Mouse (Mus musculus) intestine, postnatal 0 days (tissue): ENCODE data around the gene Frmpd4. TPM values are rescaled to one million over a fixed set of nuclear protein-coding genes. Genes with fewer than 3 reads are reported as not detected.
A peak's percentile ranks its signal among the peaks of the same experiment; 100 is the strongest.

Experiments
- ATAC-seq: fragments of 200-750 bp; cut with Nextera tagmentation; 2 replicates; pipeline ENCODE4 v1.8.0; 2017; ENCODE audit warnings: mild to moderate bottlenecking, moderate TSS enrichment, moderate library complexity
- H3K27ac ChIP-seq: fragments of 300-500 bp; sonication (generic); 2 replicates; pipeline ENCODE4 v1.5.1; 2014; ENCODE audit warnings: mild to moderate bottlenecking, low read depth, low read length, moderate library complexity
- H3K27me3 ChIP-seq: fragments of 300-500 bp; sonication (generic); replicated peaks from 2 replicates; pipeline ENCODE4 v1.6.1; 2014; ENCODE audit warnings: low read length, mixed read lengths; ENCODE audit not compliant: control insufficient read depth, insufficient read depth
- H3K36me3 ChIP-seq: fragments of 300-500 bp; sonication (generic); 2 replicates; pipeline ENCODE4 v1.6.1; 2014; ENCODE audit warnings: mild to moderate bottlenecking, moderate library complexity; ENCODE audit not compliant: control insufficient read depth, insufficient read depth
- H3K4me1 ChIP-seq: fragments of 300-500 bp; sonication (generic); replicated peaks from 2 replicates; pipeline ENCODE4 v1.6.1; 2014; ENCODE audit warnings: antibody characterized with exemption, low read length, mixed read lengths; ENCODE audit not compliant: control insufficient read depth, insufficient read depth
- H3K4me2 ChIP-seq: fragments of 300-500 bp; sonication (generic); replicated peaks from 2 replicates; pipeline ENCODE4 v1.6.1; 2014; ENCODE audit warnings: low read depth, mild to moderate bottlenecking, moderate library complexity
- H3K4me3 ChIP-seq: fragments of 300-500 bp; sonication (generic); 2 replicates; pipeline ENCODE4 v1.5.1; 2014; ENCODE audit warnings: low read depth, low read length
- H3K9ac ChIP-seq: fragments of 300-500 bp; sonication (generic); 2 replicates; pipeline ENCODE4 v1.6.1; 2014; ENCODE audit warnings: mild to moderate bottlenecking, low read depth, low read length
- H3K9me3 ChIP-seq: fragments of 300-500 bp; sonication (generic); 2 replicates; pipeline ENCODE4 v1.6.1; 2016; ENCODE audit warnings: mixed run types; ENCODE audit not compliant: control insufficient read depth
- CTCF ChIP-seq: sonication (generic); IDR thresholded peaks from 2 replicates; pipeline ENCODE4 v1.5.1; 2016; ENCODE audit warnings: low read depth, mild to moderate bottlenecking, control low read depth, antibody characterized with exemption, moderate library complexity
- WGBS: fragments of 180-500 bp; shearing (Covaris S2); extraction: QIAGEN DNeasy Blood & Tissue Kit; methylation state at CpG from one replicate; pipeline ENCODE4 v1.1.7; 2014; 5-methylcytosine and 5-hydroxymethylcytosine counted together
- polyA plus RNA-seq: library from polyadenylated mRNA; unstranded; fragments of >200 nt; fragmentation: Nextera tagmentation; extraction: Ambion mirVana; gene quantifications from 2 replicates; pipeline ENCODE4 v1.2.1, GENCODE M21; 2015

Frmpd4 gene
- polyA plus RNA-seq, 1 experiment from 2014 or later, result 0.09 TPM

DNA sequence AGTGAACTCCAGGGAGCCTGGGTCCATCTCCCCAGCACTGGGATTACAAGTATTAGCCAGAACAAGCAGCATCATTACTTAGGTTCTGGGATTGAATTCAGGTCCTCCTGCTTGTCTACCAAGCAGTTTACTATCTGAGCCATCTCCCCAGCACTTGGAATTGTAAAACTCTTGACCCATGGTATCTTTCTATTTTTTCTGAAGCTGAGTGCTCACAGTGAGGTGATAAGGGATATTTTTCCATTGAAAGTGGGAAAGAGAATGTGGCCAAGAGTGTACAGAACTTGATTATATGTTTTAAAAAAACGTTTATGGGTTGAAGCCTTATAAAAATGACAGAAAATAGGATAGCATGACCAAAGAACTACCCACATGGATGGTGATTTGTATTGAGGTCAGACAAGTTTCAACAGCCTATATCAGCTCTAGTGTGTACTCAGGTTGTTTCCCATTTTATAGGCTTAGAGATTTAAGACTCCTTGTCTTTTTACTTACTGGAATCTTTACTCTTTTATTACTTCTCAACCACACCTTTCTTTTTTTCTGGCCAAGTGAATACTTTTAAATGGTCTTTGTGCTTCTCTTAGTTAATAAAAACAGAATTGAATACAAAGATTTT, 1085.3 kb downstream of the Frmpd4 start:
- H3K4me2 ChIP-seq, result no peak overlapping the region
- no peaks in the 10 kb centered on the region for H3K27me3 ChIP-seq
- no peak overlapping the region for H3K9ac ChIP-seq
- H3K4me3 ChIP-seq, result no peak overlapping the region
- no peaks in the 10 kb centered on the region for H3K36me3 ChIP-seq
- H3K4me1 ChIP-seq, result no peaks in the 10 kb centered on the region
- WGBS, result 9% methylated on average over 1 of the region's 1 CpGs
- ATAC-seq, result 0 out of 2 replicates have a peak, but pooled peaks have one; percentile 47
- no peaks in the 10 kb centered on the region for H3K9me3 ChIP-seq
- no peak for TF ChIP-seq CTCF
- H3K27ac ChIP-seq, result no peak overlapping the region

- WGBS, result 45% methylated on average over 4 of the region's 4 CpGs
- peak overlapping the region; percentile 23; the same call in 1 of the 2 replicates for H3K27ac ChIP-seq
- H3K4me2 ChIP-seq, result no peak overlapping the region
- H3K27me3 ChIP-seq, result no peaks in the 10 kb centered on the region
- H3K9ac ChIP-seq, result no peak overlapping the region
- no peak for TF ChIP-seq CTCF
- peak; percentile 93 for ATAC-seq
- H3K36me3 ChIP-seq, result no peaks in the 10 kb centered on the region
- H3K4me3 ChIP-seq, result no peak overlapping the region
- no peaks in the 10 kb centered on the region for H3K4me1 ChIP-seq
- no peaks in the 10 kb centered on the region for H3K9me3 ChIP-seq
These were observed 1093.4 kb downstream of the Frmpd4 start for GRCm38 (mm10) chrX:167483409-167484177.

GRCm38 (mm10) chrX:167477636-167478035, 1099.4 kb downstream of the Frmpd4 start:
- ATAC-seq, result no peak
- H3K9ac ChIP-seq, result no peak overlapping the region
- no peak overlapping the region for H3K4me3 ChIP-seq
- H3K9me3 ChIP-seq, result no peaks in the 10 kb centered on the region
- no peaks in the 10 kb centered on the region for H3K4me1 ChIP-seq
- no peaks in the 10 kb centered on the region for H3K27me3 ChIP-seq
- 83% methylated on average over 6 of the region's 6 CpGs for WGBS
- no peaks in the 10 kb centered on the region for H3K36me3 ChIP-seq
- TF ChIP-seq CTCF, result no peak
- no peak overlapping the region for H3K4me2 ChIP-seq
- no peak overlapping the region for H3K27ac ChIP-seq

DNA sequence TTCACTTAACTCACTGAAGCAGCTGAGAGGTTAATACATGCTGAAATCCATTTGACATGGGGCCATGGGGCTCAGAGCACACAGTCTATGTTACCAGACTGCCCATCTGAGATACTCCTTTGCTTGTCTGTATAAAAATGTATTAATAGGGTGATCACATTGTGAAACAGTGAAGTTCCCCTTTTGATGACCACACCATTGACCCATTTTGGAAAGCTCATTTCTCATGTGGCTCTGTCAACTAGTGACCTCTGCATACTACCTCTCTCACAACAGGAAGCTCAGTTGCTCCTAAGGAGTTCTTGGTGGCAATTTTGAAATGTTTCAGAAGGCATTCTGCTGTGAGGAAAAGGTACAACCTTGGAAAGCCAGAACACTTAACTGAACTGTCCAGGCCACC, 1142.1 kb downstream of the Frmpd4 start:
- no peaks in the 10 kb centered on the region for H3K36me3 ChIP-seq
- no peaks in the 10 kb centered on the region for H3K9me3 ChIP-seq
- no peak for TF ChIP-seq CTCF
- no peaks in the 10 kb centered on the region for H3K4me1 ChIP-seq
- no peak overlapping the region for H3K9ac ChIP-seq
- no peaks in the 10 kb centered on the region for H3K27me3 ChIP-seq
- no peak overlapping the region for H3K4me2 ChIP-seq
- no peak overlapping the region for H3K27ac ChIP-seq
- no peak for ATAC-seq
- no peak overlapping the region for H3K4me3 ChIP-seq

- Histone ChIP-seq H3K36me3 (no peaks in the 10 kb centered on the region), H3K9me3 (no peaks in the 10 kb centered on the region), H3K27me3 (no peaks in the 10 kb centered on the region), H3K4me1 (no peaks in the 10 kb centered on the region), H3K27ac (no peak overlapping the region), H3K9ac (no peak overlapping the region), H3K4me3 (no peak overlapping the region), H3K4me2 (no peak overlapping the region)
- WGBS, result 67% methylated on average over 2 of the region's 2 CpGs
- TF ChIP-seq CTCF, result no peak
- no peak for ATAC-seq
These were observed 1143.1 kb downstream of the Frmpd4 start for GRCm38 (mm10) chrX:167433950-167434349.

Other genes with a start within 250 kb of the Frmpd4 start
- gene Msl3, start 96.7 kb upstream of the Frmpd4 start, polyA plus RNA-seq, result 18.3 and 19.7 TPM in 2 replicates
- gene Arhgap6, start 217.9 kb upstream of the Frmpd4 start, polyA plus RNA-seq, result 5.2 and 5.9 TPM in 2 replicates